Mouse (Mus musculus) brain, embryonic 14.5 days (tissue): ENCODE data around the gene Igfbp6.

Experiments
- CTCF ChIP-seq: fragments of 200-500 bp; IDR thresholded peaks from 2 replicates; pipeline ENCODE4 v1.5.1; 2012; ENCODE audit warnings: inconsistent platforms, mild to moderate bottlenecking, moderate library complexity, borderline replicate concordance; ENCODE audit not compliant: insufficient read depth, insufficient read length; ENCODE audit errors: extremely low read depth
- POLR2A ChIP-seq: fragments of 200-500 bp; IDR thresholded peaks from 2 replicates; pipeline ENCODE4 v1.6.1; 2012; ENCODE audit warnings: mild to moderate bottlenecking, inconsistent platforms, borderline replicate concordance; ENCODE audit not compliant: poor library complexity, insufficient read depth, insufficient read length, severe bottlenecking; ENCODE audit errors: extremely low read depth

DNA sequence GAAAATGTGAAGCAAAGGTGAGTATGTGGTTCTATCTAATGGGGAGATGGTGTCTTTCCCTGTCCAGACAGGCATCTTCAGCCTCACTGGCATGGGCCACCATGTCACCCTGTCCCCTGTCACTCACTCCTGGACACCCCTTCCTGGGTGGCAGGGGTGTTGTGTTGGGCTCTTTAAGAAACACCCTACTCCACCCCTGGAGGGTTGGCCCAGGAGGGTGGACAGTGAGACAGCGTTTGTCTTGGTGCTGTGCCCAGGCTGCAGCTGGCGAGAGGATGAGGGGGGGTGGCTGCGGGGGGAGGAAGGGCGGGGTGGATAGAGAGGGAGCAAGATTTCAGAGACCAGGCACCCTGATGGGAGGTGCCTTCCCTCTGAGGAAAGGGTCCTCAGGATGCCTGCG is 38.8 kb upstream of the Igfbp6 start:
- no peak for TF ChIP-seq POLR2A
- no peak for TF ChIP-seq CTCF
